Mouse (Mus musculus): ENCODE measurements at regions not wholly inside any gene's neighbourhood (a gene's known extent, or its start where the extent isn't known, plus 50 kb on each side); places are given as distances from the start of the nearest gene placed in this dataset.
"Not testable (repeated sequence)": the region's sequence is repeated elsewhere in the genome, so short reads cannot be mapped to it uniquely, and the experiment has no call there.

GRCm38 (mm10) chr4:18349157-18349556, 1256.1 kb upstream of the Gm12353 start:
- intact Hi-C loops (cut with DNase I), result no loop called here
- DNase-seq (ENCODE audit: low spot score in 2 of 2), result no peak

- peak; percentile 29 to 45 for DNase-seq (ENCODE audit: low spot score in 2 of 2)
- intact Hi-C loops (cut with DNase I), result no loop called here
Measured at GRCm38 (mm10) chr4:18365514-18365913, 1239.7 kb upstream of the Gm12353 start.

- intact Hi-C loops (cut with DNase I), result no loop called here
- peak; percentile 23 to 47 for DNase-seq (ENCODE audit: low spot score in 2 of 2)
Measured at GRCm38 (mm10) chr4:18365916-18366315, 1239.3 kb upstream of the Gm12353 start.

- DNase-seq (ENCODE audit: low spot score in 2 of 2), result no peak
- intact Hi-C loops (cut with DNase I), result no loop called here
Measured at GRCm38 (mm10) chr4:18394815-18395521, 1210.3 kb upstream of the Gm12353 start.

- DNase-seq (ENCODE audit: low spot score in 2 of 2); intact Hi-C loops (cut with DNase I): not testable (repeated sequence)
Measured at GRCm38 (mm10) chr4:18395528-18396128, 1209.6 kb upstream of the Gm12353 start.

- no peak for DNase-seq (ENCODE audit: low spot score in 2 of 2)
- intact Hi-C loops (cut with DNase I), result no loop called here
Measured at GRCm38 (mm10) chr4:18410338-18410737, 1194.9 kb upstream of the Gm12353 start.

GRCm38 (mm10) chr4:18441385-18441784, 1163.9 kb upstream of the Gm12353 start:
- DNase-seq (ENCODE audit: low spot score in 2 of 2), result no peak
- intact Hi-C loops (cut with DNase I), result no loop called here

GRCm38 (mm10) chr4:18444284-18445004, 1160.8 kb upstream of the Gm12353 start:
- intact Hi-C loops (cut with DNase I), result no loop called here

GRCm38 (mm10) chr4:18461641-18462040, 1143.6 kb upstream of the Gm12353 start:
- no peak for DNase-seq (ENCODE audit: low spot score in 2 of 2)
- intact Hi-C loops (cut with DNase I), result no loop called here

More at GRCm38 (mm10) chr4:18444284-18445004, 1160.8 kb upstream of the Gm12353 start:
- no peak for DNase-seq (ENCODE audit: low spot score in 2 of 2)

- intact Hi-C loops (cut with DNase I); DNase-seq (ENCODE audit: low spot score in 2 of 2): not testable (repeated sequence)
Measured at GRCm38 (mm10) chr4:18468271-18468670, 1137.0 kb upstream of the Gm12353 start.

- intact Hi-C loops (cut with DNase I), result no loop called here
- no peak for DNase-seq (ENCODE audit: low spot score in 2 of 2)
Measured at GRCm38 (mm10) chr4:18469534-18469933, 1135.7 kb upstream of the Gm12353 start.

All from left cerebral cortex, postnatal 36 days (tissue).